Mouse (Mus musculus): Measurements from ENCODE around the gene Jazf1. TPM values are rescaled to one million over a fixed set of nuclear protein-coding genes. Genes with fewer than 3 reads are reported as not detected.

The Jazf1 gene
- polyA plus RNA-seq, 1 experiment from 2014 or later = 31.6 TPM

DNA sequence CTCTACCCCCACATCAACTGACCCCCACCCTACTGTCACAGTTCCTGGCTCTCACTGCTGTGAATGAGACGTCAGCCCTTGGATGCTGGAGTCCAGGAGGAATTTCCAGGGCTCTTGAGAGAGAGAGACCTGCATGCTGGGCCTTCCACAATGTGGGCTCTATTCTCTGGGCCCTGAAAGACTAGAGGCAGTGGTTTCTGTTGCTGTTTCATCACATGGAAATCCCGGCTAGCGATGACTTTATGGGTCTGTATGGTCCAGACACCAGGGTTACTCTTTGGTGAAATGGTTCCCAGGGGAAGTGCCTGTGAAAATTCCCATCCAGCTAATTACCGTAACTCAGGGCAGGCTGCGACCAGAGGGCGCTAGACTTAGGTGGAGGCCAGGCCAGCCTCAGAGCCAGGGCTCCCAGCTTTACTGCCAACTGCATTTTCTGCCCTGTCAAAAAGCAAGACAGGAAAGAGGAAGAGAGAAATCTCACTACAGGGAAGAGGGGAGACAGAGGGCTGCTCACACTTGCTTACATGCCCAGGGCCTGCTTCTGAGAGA is 271.1 kb downstream of the Jazf1 start:
- no peak overlapping the region for H3K9ac ChIP-seq
- ATAC-seq (ENCODE audit: low read depth) = no peak
- WGBS = 25% methylated on average over 6 of the region's 6 CpGs
- no peaks in the 10 kb centered on the region for H3K27me3 ChIP-seq
- no peak overlapping the region for H3K4me3 ChIP-seq
- H3K9me3 ChIP-seq = no peaks in the 10 kb centered on the region
- 0 out of 2 replicates have a peak, but pooled peaks cover 4% of the 10 kb centered on the region for H3K36me3 ChIP-seq
- H3K4me1 ChIP-seq (replicated peaks) = peaks cover 43% of the 10 kb centered on the region
- H3K27ac ChIP-seq (replicated peaks) = 0 out of 2 replicates have a peak overlapping the region, but pooled peaks have one; percentile 13
- H3K4me2 ChIP-seq = no peak overlapping the region

DNA sequence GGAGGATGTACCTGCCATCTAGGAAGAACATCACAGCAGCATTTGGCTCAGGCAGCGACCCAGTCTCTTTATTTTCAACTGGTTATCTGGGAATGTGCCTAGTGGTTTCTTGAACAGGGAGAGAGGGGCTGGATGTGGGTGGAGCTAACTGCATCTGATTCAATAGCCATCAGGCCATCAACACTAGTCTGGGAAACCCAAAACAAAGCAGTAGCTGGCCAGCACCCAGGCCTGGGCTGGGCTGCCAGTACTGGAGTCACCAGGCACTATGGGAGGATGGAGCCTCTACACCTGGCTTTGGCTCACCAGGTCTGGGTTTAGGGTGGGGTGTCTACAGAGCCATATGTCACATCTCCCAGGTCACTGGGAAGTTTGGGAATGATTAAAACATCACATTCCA is 271.7 kb downstream of the Jazf1 start:
- H3K4me3 ChIP-seq = no peak overlapping the region
- ATAC-seq (ENCODE audit: low read depth) = no peak; the same call in 1 of the 2 replicates
- H3K9ac ChIP-seq = no peak overlapping the region
- H3K4me2 ChIP-seq = no peak overlapping the region
- 0 out of 2 replicates have a peak overlapping the region, but pooled peaks have one; percentile 46 for H3K27ac ChIP-seq (replicated peaks)
- H3K4me1 ChIP-seq (replicated peaks) = peaks cover 43% of the 10 kb centered on the region
- H3K36me3 ChIP-seq = 0 out of 2 replicates have a peak, but pooled peaks cover 4% of the 10 kb centered on the region
- H3K27me3 ChIP-seq = no peaks in the 10 kb centered on the region
- WGBS = 83% methylated on average over 1 of the region's 1 CpGs
- H3K9me3 ChIP-seq = no peaks in the 10 kb centered on the region

DNA sequence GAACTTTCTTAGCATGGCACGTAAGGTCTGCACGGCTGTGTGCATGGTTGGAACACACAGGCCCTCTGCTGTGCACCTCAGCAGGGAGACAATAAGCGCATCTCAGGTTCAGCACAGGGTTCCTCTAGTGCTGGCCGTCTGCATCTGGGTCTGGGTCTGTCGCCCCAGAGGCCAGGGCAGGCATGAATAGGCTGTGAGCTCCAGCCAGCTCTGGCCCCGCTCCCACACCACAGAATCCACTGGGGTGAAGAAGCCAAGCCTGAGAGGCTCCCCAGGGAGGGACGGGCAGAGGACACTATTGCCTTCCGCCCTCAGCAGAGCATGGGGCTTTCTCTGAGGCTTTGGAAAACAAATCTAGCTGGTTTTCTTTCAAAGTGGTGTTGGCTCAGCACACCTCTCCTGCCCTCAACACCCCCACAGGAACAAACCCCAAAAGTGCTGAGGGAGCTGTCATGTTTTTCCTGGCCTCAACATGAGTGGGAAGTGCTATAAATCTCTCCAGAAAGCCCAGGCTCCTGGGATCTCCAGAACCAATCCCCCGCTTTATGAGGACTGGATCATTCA is 272.3 kb downstream of the Jazf1 start:
- H3K9ac ChIP-seq = no peak overlapping the region
- H3K27ac ChIP-seq (replicated peaks) = peak overlapping the region; percentile 46; the same call in 1 of the 2 replicates
- peaks cover 43% of the 10 kb centered on the region for H3K4me1 ChIP-seq (replicated peaks)
- H3K36me3 ChIP-seq = peaks cover 7% of the 10 kb centered on the region; the same call in 1 of the 2 replicates
- H3K4me3 ChIP-seq = no peak overlapping the region
- H3K27me3 ChIP-seq = no peaks in the 10 kb centered on the region
- WGBS = 58% methylated on average over 9 of the region's 9 CpGs
- ATAC-seq (ENCODE audit: low read depth) = peak; percentile 49; the same call in 1 of the 2 replicates
- H3K9me3 ChIP-seq = no peaks in the 10 kb centered on the region
- H3K4me2 ChIP-seq = no peak overlapping the region

DNA sequence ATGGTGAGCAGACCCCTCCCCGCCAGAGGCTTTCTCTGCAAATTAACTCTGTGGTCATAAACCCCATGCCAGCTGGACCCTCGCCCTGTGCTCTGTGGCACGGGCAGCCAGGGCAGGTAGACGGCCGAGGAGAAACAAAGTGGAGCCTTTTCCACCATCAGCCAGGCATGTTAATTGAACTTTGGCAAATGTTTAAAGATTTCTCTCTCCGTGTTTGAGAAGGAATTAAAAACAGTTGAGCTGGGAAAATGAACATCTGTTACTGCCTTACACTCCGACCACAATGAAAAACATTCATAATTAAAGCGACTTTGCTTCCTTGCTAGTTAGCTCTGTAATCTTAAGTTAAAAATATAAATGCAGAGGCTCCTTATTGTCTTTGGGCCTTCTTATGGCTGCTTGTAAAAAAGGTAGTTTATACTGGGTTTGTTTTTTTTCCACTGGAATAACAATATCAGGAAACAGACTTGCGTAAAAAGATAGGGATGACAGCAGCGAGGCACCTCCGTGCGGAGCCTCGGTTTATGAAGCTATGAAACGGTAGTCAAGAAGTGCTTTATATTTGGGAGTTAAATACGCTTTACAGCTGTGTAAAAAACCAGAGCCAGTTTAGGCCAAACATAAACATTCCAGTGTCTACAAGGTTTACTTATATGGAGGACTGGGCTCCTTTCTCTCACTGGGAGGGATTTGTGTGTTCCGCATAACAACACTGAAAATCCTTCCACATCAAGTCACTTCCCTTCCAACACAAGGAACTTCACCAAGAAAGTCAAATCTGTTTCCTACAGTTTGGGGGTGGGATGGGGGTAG is 273.2 kb downstream of the Jazf1 start:
- H3K4me3 ChIP-seq = no peak overlapping the region
- peak overlapping the region; percentile 49 for H3K27ac ChIP-seq (replicated peaks)
- H3K9ac ChIP-seq = no peak overlapping the region
- peaks cover 7% of the 10 kb centered on the region; the same call in 1 of the 2 replicates for H3K36me3 ChIP-seq
- peaks cover 51% of the 10 kb centered on the region for H3K4me1 ChIP-seq (replicated peaks)
- ATAC-seq (ENCODE audit: low read depth) = no peak
- WGBS = 61% methylated on average over 16 of the region's 16 CpGs
- H3K27me3 ChIP-seq = no peaks in the 10 kb centered on the region
- H3K4me2 ChIP-seq = no peak overlapping the region
- H3K9me3 ChIP-seq = no peaks in the 10 kb centered on the region

DNA sequence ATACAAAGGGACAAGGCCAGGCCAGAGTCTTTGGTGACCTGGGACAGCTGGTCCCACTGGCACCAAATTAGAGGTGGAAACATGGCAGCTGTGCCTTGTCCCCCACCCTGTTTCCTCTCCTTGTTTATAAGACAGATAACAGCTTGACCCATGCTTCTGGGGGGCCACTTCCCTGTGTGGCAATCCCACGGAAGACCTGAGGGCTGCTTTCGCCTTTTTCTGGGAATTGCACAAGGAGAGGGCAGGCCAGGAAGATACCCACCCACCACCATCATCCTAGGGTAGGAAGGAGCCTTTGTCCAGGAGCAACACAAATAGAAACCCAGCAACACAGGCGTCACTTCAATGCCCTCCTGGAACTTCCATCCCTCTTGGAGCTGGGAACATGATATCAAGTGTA is 276.0 kb downstream of the Jazf1 start:
- no peak for ATAC-seq (ENCODE audit: low read depth)
- H3K4me1 ChIP-seq (replicated peaks) = peaks cover 53% of the 10 kb centered on the region
- 92% methylated on average over 3 of the region's 3 CpGs for WGBS

DNA sequence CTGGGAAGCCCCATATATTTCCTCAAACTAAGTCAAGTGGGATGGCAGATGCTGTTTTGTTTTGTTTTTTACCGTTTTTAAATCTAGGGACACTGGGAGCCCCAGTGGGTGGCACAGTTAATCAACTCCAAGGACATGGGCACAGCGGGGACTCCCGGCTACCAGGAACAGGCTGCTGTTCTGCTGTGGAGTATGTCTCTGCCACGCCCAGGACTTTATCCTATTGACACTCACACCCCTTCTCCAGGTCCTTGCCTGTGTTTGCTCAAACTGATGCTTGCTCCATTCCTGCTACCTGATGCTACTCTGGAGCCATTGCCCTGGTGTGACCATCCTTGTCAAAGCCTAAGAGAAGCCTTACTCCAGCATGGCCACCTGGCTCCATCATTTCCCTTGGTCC is 277.6 kb downstream of the Jazf1 start:
- H3K4me3 ChIP-seq = no peak overlapping the region
- H3K4me1 ChIP-seq (replicated peaks) = peaks cover 36% of the 10 kb centered on the region
- H3K27me3 ChIP-seq = no peaks in the 10 kb centered on the region
- no peaks in the 10 kb centered on the region for H3K9me3 ChIP-seq
- H3K36me3 ChIP-seq = peaks cover 2% of the 10 kb centered on the region; the same call in 1 of the 2 replicates
- 78% methylated on average over 4 of the region's 4 CpGs for whole genome bisulfite sequencing
- no peak for ATAC-seq (ENCODE audit: low read depth)
- no peak overlapping the region for H3K9ac ChIP-seq
- H3K27ac ChIP-seq (replicated peaks) = no peak overlapping the region
- no peak overlapping the region for H3K4me2 ChIP-seq

More for the DNA sequence above, 276.0 kb downstream of the Jazf1 start:
- H3K4me2 ChIP-seq = no peak overlapping the region
- no peak overlapping the region for H3K4me3 ChIP-seq
- H3K9ac ChIP-seq = no peak overlapping the region
- H3K36me3 ChIP-seq = peaks cover 2% of the 10 kb centered on the region; the same call in 1 of the 2 replicates
- H3K27ac ChIP-seq (replicated peaks) = no peak overlapping the region
- H3K27me3 ChIP-seq = no peaks in the 10 kb centered on the region
- H3K9me3 ChIP-seq = no peaks in the 10 kb centered on the region

DNA sequence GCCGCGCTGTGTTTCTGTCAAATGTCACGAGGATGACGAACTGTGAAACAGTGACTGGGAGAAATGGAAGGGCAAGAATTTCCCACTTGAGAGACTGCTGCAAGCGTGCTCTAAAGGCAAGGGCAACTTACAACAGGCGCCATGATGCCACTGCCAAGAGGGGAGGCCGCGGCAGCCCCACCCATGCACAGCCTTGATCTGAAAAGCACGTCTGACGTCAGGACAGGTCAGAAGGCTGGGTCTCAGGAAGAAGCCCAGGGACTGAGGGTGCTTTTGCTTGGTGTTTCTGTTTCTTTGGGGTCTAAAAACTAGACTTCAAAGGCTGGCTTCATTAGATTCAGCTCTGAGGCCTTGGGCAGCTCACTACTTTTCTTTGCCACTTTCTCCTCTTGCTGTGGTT is 278.1 kb downstream of the Jazf1 start:
- Histone ChIP-seq H3K4me3 (no peak overlapping the region), H3K9ac (no peak overlapping the region), H3K27ac (replicated peaks) (no peak overlapping the region), H3K4me1 (replicated peaks) (peaks cover 32% of the 10 kb centered on the region), H3K9me3 (no peaks in the 10 kb centered on the region), H3K27me3 (no peaks in the 10 kb centered on the region), H3K36me3 (peaks cover 2% of the 10 kb centered on the region; the same call in 1 of the 2 replicates), H3K4me2 (no peak overlapping the region)
- WGBS = 67% methylated on average over 10 of the region's 10 CpGs
- ATAC-seq (ENCODE audit: low read depth) = 0 out of 2 replicates have a peak, but pooled peaks have one; percentile 20

DNA sequence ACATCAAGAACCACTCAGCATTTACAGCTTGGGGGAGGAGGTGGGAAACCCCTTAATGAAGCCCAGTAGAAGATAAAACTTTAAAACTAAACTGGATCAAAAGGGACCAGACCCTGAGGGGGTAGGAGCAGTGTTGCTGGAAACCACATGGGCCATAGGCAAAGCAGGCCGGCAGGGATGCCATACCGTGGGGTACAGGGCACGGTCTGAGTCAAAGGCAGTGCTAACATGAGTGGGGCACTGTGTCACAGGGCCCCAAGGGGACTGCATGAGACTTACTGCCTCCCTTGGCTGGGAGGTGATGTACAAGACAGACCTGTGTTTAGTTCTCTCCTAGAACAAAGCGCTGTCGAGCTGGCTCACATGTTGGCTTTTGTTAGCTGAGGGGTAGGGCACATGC is 288.9 kb downstream of the Jazf1 start:
- no peaks in the 10 kb centered on the region for H3K9me3 ChIP-seq
- H3K9ac ChIP-seq = no peak overlapping the region
- ATAC-seq (ENCODE audit: low read depth) = no peak
- H3K4me3 ChIP-seq = no peak overlapping the region
- 81% methylated on average over 5 of the region's 5 CpGs for WGBS
- no peak overlapping the region for H3K27ac ChIP-seq (replicated peaks)
- H3K36me3 ChIP-seq = no peaks in the 10 kb centered on the region
- no peak overlapping the region for H3K4me2 ChIP-seq
- H3K27me3 ChIP-seq = no peaks in the 10 kb centered on the region
- H3K4me1 ChIP-seq (replicated peaks) = no peaks in the 10 kb centered on the region

DNA sequence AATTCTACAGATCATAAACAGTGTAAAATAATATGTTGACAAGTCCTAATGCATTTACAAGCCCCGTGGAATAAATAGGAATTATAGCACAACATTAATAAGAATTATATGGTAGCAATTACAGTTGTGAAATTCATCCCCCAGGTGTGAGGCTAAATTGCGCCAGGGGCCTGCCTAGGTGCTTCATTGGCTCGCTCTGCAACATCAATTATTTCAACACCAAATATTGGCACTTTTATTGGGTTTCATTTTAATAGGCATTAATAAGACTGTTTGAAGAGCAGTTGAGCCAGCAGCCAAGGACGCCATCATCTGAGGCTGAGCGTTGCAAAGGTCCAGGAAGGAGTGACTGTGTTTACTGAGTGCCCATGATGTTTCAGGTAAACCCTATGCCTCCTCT is 289.9 kb downstream of the Jazf1 start:
- Histone ChIP-seq H3K4me3 (no peak overlapping the region), H3K4me1 (replicated peaks) (no peaks in the 10 kb centered on the region), H3K27ac (replicated peaks) (no peak overlapping the region), H3K4me2 (no peak overlapping the region), H3K27me3 (no peaks in the 10 kb centered on the region), H3K36me3 (no peaks in the 10 kb centered on the region), H3K9me3 (no peaks in the 10 kb centered on the region), H3K9ac (no peak overlapping the region)
- no peak for ATAC-seq (ENCODE audit: low read depth)
- WGBS = 73% methylated on average over 5 of the region's 5 CpGs

DNA sequence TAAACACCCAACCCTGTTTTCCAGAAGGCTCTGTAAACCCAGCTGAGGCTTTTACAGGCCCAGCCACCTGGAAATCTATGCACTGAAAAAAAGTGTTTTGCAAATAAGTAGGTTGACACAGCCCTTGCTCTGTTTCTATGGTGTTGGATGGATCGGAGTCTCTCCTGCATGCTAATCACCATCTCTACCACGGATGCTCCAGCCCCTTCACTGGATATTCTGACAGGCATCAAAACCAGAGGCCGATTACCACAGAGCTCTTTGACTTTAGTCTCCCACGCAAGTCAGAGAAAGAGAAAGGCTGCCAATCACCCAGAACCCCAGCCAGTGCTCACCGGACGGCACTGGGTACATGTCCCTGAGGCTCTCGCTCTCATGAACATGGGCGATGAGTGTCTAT is 291.4 kb downstream of the Jazf1 start:
- H3K27ac ChIP-seq (replicated peaks) = no peak overlapping the region
- no peaks in the 10 kb centered on the region for H3K27me3 ChIP-seq
- no peaks in the 10 kb centered on the region for H3K9me3 ChIP-seq
- H3K4me1 ChIP-seq (replicated peaks) = no peaks in the 10 kb centered on the region
- no peak overlapping the region for H3K9ac ChIP-seq
- H3K4me2 ChIP-seq = no peak overlapping the region
- 88% methylated on average over 8 of the region's 8 CpGs for WGBS
- no peak overlapping the region for H3K4me3 ChIP-seq
- no peak for ATAC-seq (ENCODE audit: low read depth)
- H3K36me3 ChIP-seq = 0 out of 2 replicates have a peak, but pooled peaks cover 5% of the 10 kb centered on the region

DNA sequence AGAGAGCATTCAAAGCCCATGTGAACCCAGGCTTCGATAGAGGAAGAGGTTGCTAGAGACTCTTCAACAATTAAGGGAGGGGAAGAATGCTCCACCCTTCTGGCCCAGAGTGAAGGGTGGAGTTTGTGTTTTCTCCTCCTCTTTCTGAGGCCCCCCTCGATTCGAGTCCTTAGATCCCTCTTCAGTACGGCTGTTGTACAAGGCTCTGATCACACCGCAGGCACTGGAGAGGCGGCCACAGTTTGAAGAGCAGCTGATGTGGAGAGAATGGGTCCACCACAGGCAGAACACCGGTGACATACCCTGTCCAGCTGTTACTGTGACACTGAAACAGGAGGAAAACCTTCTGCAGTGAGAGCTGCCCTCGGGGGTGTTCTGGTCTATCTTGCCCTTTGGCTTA is 292.5 kb downstream of the Jazf1 start:
- no peak overlapping the region for H3K27ac ChIP-seq (replicated peaks)
- no peaks in the 10 kb centered on the region for H3K27me3 ChIP-seq
- no peak overlapping the region for H3K4me3 ChIP-seq
- H3K4me1 ChIP-seq (replicated peaks) = no peaks in the 10 kb centered on the region
- H3K9ac ChIP-seq = no peak overlapping the region
- ATAC-seq (ENCODE audit: low read depth) = no peak
- no peak overlapping the region for H3K4me2 ChIP-seq
- WGBS = 83% methylated on average over 8 of the region's 8 CpGs
- no peaks in the 10 kb centered on the region for H3K9me3 ChIP-seq
- H3K36me3 ChIP-seq = 0 out of 2 replicates have a peak, but pooled peaks cover 5% of the 10 kb centered on the region

DNA sequence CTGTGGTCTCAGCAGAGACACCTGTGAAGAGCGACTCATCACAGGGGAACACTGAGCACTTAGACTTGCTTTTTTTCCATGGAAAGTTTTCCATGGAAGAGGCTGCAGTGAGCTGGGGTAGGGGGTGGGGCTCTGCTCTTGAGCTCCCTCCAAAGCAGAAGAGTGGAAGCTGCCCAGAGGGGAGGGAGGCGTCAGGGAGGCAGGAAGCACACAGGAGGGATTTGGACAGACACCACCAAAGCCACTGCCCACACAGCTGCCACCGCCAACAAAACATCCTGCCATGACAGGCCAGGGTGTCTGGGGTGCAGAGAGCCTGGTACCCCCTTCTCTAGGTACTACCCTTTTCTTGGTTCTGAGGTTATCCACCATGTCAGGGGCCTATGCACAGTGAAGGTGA is 293.1 kb downstream of the Jazf1 start:
- ATAC-seq (ENCODE audit: low read depth) = no peak
- no peaks in the 10 kb centered on the region for H3K4me1 ChIP-seq (replicated peaks)
- WGBS = 84% methylated on average over 3 of the region's 3 CpGs
- no peak overlapping the region for H3K4me2 ChIP-seq
- no peaks in the 10 kb centered on the region for H3K9me3 ChIP-seq
- 0 out of 2 replicates have a peak, but pooled peaks cover 5% of the 10 kb centered on the region for H3K36me3 ChIP-seq
- H3K27me3 ChIP-seq = no peaks in the 10 kb centered on the region
- H3K9ac ChIP-seq = no peak overlapping the region
- H3K27ac ChIP-seq (replicated peaks) = no peak overlapping the region
- H3K4me3 ChIP-seq = no peak overlapping the region

Measured in neural tube, embryonic 13.5 days (tissue).